Mouse (Mus musculus): ENCODE results near the gene Xrcc3.
A peak's percentile ranks its signal among the peaks of the same experiment; 100 is the strongest.

Gene Xrcc3

GRCm38 (mm10) chr12:111814769-111815762, 1.4 kb upstream of the Xrcc3 start:
- DNase-seq: peak; percentile 63 to 68

- peak in 1 of 2 experiments; percentile 43 for DNase-seq
Measured at GRCm38 (mm10) chr12:111813111-111813765, 435 bp downstream of the Xrcc3 start.

GRCm38 (mm10) chr12:111812611-111813010, 1.1 kb downstream of the Xrcc3 start:
- DNase-seq: peak in 1 of 2 experiments; percentile 30

- no peak for DNase-seq
Measured at GRCm38 (mm10) chr12:111812075-111812474, 1.6 kb downstream of the Xrcc3 start.

GRCm38 (mm10) chr12:111809762-111810161, 3.9 kb downstream of the Xrcc3 start:
- DNase-seq: peak; percentile 84 to 89

- no peak for DNase-seq
Measured at GRCm38 (mm10) chr12:111808775-111809174, 4.9 kb downstream of the Xrcc3 start.

- DNase-seq: no peak
Measured at GRCm38 (mm10) chr12:111803538-111803937, 10.1 kb downstream of the Xrcc3 start.

- peak; percentile 52 to 56 for DNase-seq
Measured at GRCm38 (mm10) chr12:111800459-111801183, 13.1 kb downstream of the Xrcc3 start.

- DNase-seq: no peak
Measured at GRCm38 (mm10) chr12:111798493-111798892, 15.2 kb downstream of the Xrcc3 start.

GRCm38 (mm10) chr12:111797251-111797650, 16.4 kb downstream of the Xrcc3 start:
- no peak for DNase-seq

GRCm38 (mm10) chr12:111795180-111795895, 18.3 kb downstream of the Xrcc3 start:
- peak; percentile 68 to 75 for DNase-seq

GRCm38 (mm10) chr12:111794526-111795179, 19.0 kb downstream of the Xrcc3 start:
- no peak for DNase-seq

- DNase-seq: peak; percentile 86 to 87
Measured at GRCm38 (mm10) chr12:111794102-111794501, 19.6 kb downstream of the Xrcc3 start.

GRCm38 (mm10) chr12:111791474-111792104, 22.1 kb downstream of the Xrcc3 start:
- no peak for DNase-seq

- DNase-seq: no peak
Measured at GRCm38 (mm10) chr12:111790631-111791030, 23.0 kb downstream of the Xrcc3 start.

GRCm38 (mm10) chr12:111790090-111790489, 23.6 kb downstream of the Xrcc3 start:
- DNase-seq: peak; percentile 65 to 82

- DNase-seq: no peak
Measured at GRCm38 (mm10) chr12:111787015-111787414, 26.7 kb downstream of the Xrcc3 start.

GRCm38 (mm10) chr12:111785174-111785573, 28.5 kb downstream of the Xrcc3 start:
- DNase-seq: no peak

- DNase-seq: peak in 1 of 2 experiments; percentile 42
Measured at GRCm38 (mm10) chr12:111779544-111779943, 34.1 kb downstream of the Xrcc3 start.

- no peak for DNase-seq
Measured at GRCm38 (mm10) chr12:111777919-111778318, 35.8 kb downstream of the Xrcc3 start.

- DNase-seq: no peak
Measured at GRCm38 (mm10) chr12:111774845-111775244, 38.8 kb downstream of the Xrcc3 start.

All from kidney, postnatal 36 days (tissue).